Mouse (Mus musculus): Measurements from ENCODE around the gene Sdhaf3.

DNA sequence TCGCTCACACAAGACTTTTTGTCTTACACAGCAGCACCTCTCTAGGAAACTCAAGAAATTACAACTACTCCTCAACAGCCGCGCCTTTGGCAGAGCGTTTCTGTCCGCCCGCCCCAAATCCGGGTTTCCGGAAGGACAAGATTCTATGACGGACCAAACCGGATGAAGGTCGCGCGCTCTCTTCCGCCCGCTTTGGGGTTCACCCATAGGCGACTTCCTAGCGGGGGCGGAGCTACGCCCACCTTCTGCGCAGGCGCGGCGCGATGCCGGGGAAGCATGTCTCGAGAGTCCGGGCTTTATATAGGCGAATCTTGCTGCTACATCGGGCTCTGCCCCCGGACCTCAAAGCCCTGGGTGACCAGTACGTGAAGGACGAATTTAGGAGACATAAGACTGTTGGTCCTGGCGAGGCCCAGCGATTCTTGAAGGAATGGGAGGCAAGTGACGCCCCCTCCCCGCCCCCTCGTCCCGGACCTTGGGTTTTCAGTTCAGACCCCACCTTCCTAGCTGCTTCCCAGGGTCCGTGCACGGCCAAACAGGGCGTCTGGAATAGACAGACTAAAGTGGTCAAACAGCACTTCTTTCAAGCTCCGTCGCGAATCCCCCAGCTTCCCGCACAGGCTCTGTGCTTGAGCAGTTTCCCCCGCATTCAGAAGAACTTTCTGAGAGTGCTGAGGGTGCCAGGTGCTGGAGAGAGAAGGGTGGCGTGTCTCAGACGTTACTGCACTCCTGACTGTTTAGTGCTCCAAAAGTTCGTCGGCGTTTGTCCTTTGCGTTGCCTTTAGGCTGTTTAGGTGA is at the start of gene Sdhaf3:
- TF ChIP-seq CTCF (IDR thresholded peaks at IDR 0.05; ENCODE audit: borderline replicate concordance, insufficient read depth, low read depth, low read length) (no peak), POLR2A (IDR thresholded peaks at IDR 0.05; ENCODE audit: borderline replicate concordance, insufficient read depth, low read length) (peak; percentile 85; the same call in 1 of the 2 replicates)

All from cerebellum, adult 2 months (tissue).